Mouse (Mus musculus): ENCODE results near the gene Fam122c.
A peak's percentile ranks its signal among the peaks of the same experiment; 100 is the strongest.
"Not testable (repeated sequence)": the region's sequence is repeated elsewhere in the genome, so short reads cannot be mapped to it uniquely, and the experiment has no call there.

Fam122c gene

GRCm38 (mm10) chrX:53273124-53273523 is at the start of gene Fam122c:
Fam122c (plus strand) TSS chrX:53273424.
- DNase-seq (ENCODE audit: low spot score): no peak

- no peak for DNase-seq (ENCODE audit: low spot score)
Measured at GRCm38 (mm10) chrX:53224353-53224944, 48.8 kb upstream of the Fam122c start.

- DNase-seq (ENCODE audit: low spot score): no peak
Measured at GRCm38 (mm10) chrX:53231965-53232364, 41.3 kb upstream of the Fam122c start.

GRCm38 (mm10) chrX:53233689-53234088 is 39.5 kb upstream of the Fam122c start:
- no peak for DNase-seq (ENCODE audit: low spot score)

- DNase-seq (ENCODE audit: low spot score): no peak
Measured at GRCm38 (mm10) chrX:53236404-53236803, 36.8 kb upstream of the Fam122c start.

- no peak for DNase-seq (ENCODE audit: low spot score)
Measured at GRCm38 (mm10) chrX:53237971-53238370, 35.3 kb upstream of the Fam122c start.

GRCm38 (mm10) chrX:53240011-53240410 is 33.2 kb upstream of the Fam122c start, which contains the start of gene Plac1:
Plac1 (minus strand) TSS chrX:53240111.
- no peak for DNase-seq (ENCODE audit: low spot score)

GRCm38 (mm10) chrX:53255195-53255594 is 18.0 kb upstream of the Fam122c start:
- no peak for DNase-seq (ENCODE audit: low spot score)

- no peak for DNase-seq (ENCODE audit: low spot score)
Measured at GRCm38 (mm10) chrX:53266186-53266585, 7.0 kb upstream of the Fam122c start.

GRCm38 (mm10) chrX:53268856-53269255 is 4.4 kb upstream of the Fam122c start:
- DNase-seq (ENCODE audit: low spot score): no peak

- peak; percentile 54 for DNase-seq (ENCODE audit: low spot score)
Measured at GRCm38 (mm10) chrX:53269289-53270062, 3.7 kb upstream of the Fam122c start, which contains the start of gene Fam122b. Fam122b (minus strand) TSS chrX:53269805.

- DNase-seq (ENCODE audit: low spot score): no peak
Measured at GRCm38 (mm10) chrX:53270063-53270432, 3.2 kb upstream of the Fam122c start.

GRCm38 (mm10) chrX:53271628-53272027 is 1.6 kb upstream of the Fam122c start:
- DNase-seq (ENCODE audit: low spot score): not testable (repeated sequence)

GRCm38 (mm10) chrX:53287924-53288323 is 14.7 kb downstream of the Fam122c start:
- DNase-seq (ENCODE audit: low spot score): no peak

GRCm38 (mm10) chrX:53320564-53320963 is 47.3 kb downstream of the Fam122c start:
- DNase-seq (ENCODE audit: low spot score): no peak

- no peak for DNase-seq (ENCODE audit: low spot score)
Measured at GRCm38 (mm10) chrX:53321111-53321510, 47.9 kb downstream of the Fam122c start.

GRCm38 (mm10) chrX:53330396-53330795 is 57.2 kb downstream of the Fam122c start:
- no peak for DNase-seq (ENCODE audit: low spot score)

- DNase-seq (ENCODE audit: low spot score): no peak
Measured at GRCm38 (mm10) chrX:53337355-53337754, 64.1 kb downstream of the Fam122c start.

- no peak for DNase-seq (ENCODE audit: low spot score)
Measured at GRCm38 (mm10) chrX:53341531-53341930, 68.3 kb downstream of the Fam122c start.

- no peak for DNase-seq (ENCODE audit: low spot score)
Measured at GRCm38 (mm10) chrX:53348374-53348773, 75.2 kb downstream of the Fam122c start.

- no peak for DNase-seq (ENCODE audit: low spot score)
Measured at GRCm38 (mm10) chrX:53364668-53365383, 91.6 kb downstream of the Fam122c start.

- no peak for DNase-seq (ENCODE audit: low spot score)
Measured at GRCm38 (mm10) chrX:53369534-53370365, 96.5 kb downstream of the Fam122c start.
